Mouse (Mus musculus): Measurements from ENCODE around the gene Pax5. TPM values are rescaled to one million over a fixed set of nuclear protein-coding genes. Genes with fewer than 3 reads are reported as not detected.

Pax5 gene
- polyA plus RNA-seq, 1 experiment from 2014 or later, result 0.34 TPM

- Histone ChIP-seq H3K9ac (ENCODE audit: low read length) (no peak overlapping the region), H3K9me3 (replicated peaks; ENCODE audit: control insufficient read depth, low read length) (no peaks in the 10 kb centered on the region), H3K27me3 (ENCODE audit: control insufficient read depth, insufficient read depth, low read length) (no peaks in the 10 kb centered on the region), H3K4me3 (ENCODE audit: low read length) (no peak overlapping the region), H3K4me1 (ENCODE audit: control insufficient read depth, insufficient read depth, low read length) (peaks cover 29% of the 10 kb centered on the region), H3K4me2 (ENCODE audit: low read depth, low read length) (no peak overlapping the region), H3K27ac (ENCODE audit: low read length) (no peak overlapping the region), H3K36me3 (ENCODE audit: control insufficient read depth, insufficient read depth) (no peaks in the 10 kb centered on the region)
- 62% methylated on average over 8 of the region's 8 CpGs for WGBS
- ATAC-seq (replicated peaks; ENCODE audit: extremely low read depth, insufficient read depth, low FRiP score), result no peak; the same call in 1 of the 2 replicates
Observed at GRCm38 (mm10) chr4:44601370-44601769, 108.9 kb downstream of the Pax5 start.

- Histone ChIP-seq H3K4me1 (ENCODE audit: control insufficient read depth, insufficient read depth, low read length) (peaks cover 29% of the 10 kb centered on the region), H3K4me2 (ENCODE audit: low read depth, low read length) (no peak overlapping the region), H3K4me3 (ENCODE audit: low read length) (no peak overlapping the region), H3K9me3 (replicated peaks; ENCODE audit: control insufficient read depth, low read length) (no peaks in the 10 kb centered on the region), H3K9ac (ENCODE audit: low read length) (no peak overlapping the region), H3K36me3 (ENCODE audit: control insufficient read depth, insufficient read depth) (no peaks in the 10 kb centered on the region), H3K27me3 (ENCODE audit: control insufficient read depth, insufficient read depth, low read length) (no peaks in the 10 kb centered on the region), H3K27ac (ENCODE audit: low read length) (no peak overlapping the region)
- WGBS, result 32% methylated on average over 5 of the region's 5 CpGs
- ATAC-seq (replicated peaks; ENCODE audit: extremely low read depth, insufficient read depth, low FRiP score), result no peak
Observed at GRCm38 (mm10) chr4:44600875-44601274, 109.4 kb downstream of the Pax5 start.

- ATAC-seq (replicated peaks; ENCODE audit: extremely low read depth, insufficient read depth, low FRiP score), result peak; percentile 28; the same call in 1 of the 2 replicates
- H3K9me3 ChIP-seq (replicated peaks; ENCODE audit: control insufficient read depth, low read length), result no peaks in the 10 kb centered on the region
- 60% methylated on average over 9 of the region's 9 CpGs for WGBS
- H3K27ac ChIP-seq (ENCODE audit: low read length), result no peak overlapping the region
- H3K27me3 ChIP-seq (ENCODE audit: control insufficient read depth, insufficient read depth, low read length), result no peaks in the 10 kb centered on the region
- H3K4me3 ChIP-seq (ENCODE audit: low read length), result no peak overlapping the region
- peaks cover 24% of the 10 kb centered on the region for H3K4me1 ChIP-seq (ENCODE audit: control insufficient read depth, insufficient read depth, low read length)
- no peak overlapping the region for H3K4me2 ChIP-seq (ENCODE audit: low read depth, low read length)
- no peak overlapping the region for H3K9ac ChIP-seq (ENCODE audit: low read length)
- no peaks in the 10 kb centered on the region for H3K36me3 ChIP-seq (ENCODE audit: control insufficient read depth, insufficient read depth)
Observed at GRCm38 (mm10) chr4:44597965-44598364, 112.3 kb downstream of the Pax5 start.

GRCm38 (mm10) chr4:44593091-44593490 lies 117.2 kb downstream of the Pax5 start:
- no peak for ATAC-seq (replicated peaks; ENCODE audit: extremely low read depth, insufficient read depth, low FRiP score)
- peaks cover 4% of the 10 kb centered on the region for H3K4me1 ChIP-seq (ENCODE audit: control insufficient read depth, insufficient read depth, low read length)
- no peak overlapping the region for H3K4me3 ChIP-seq (ENCODE audit: low read length)
- H3K9ac ChIP-seq (ENCODE audit: low read length), result no peak overlapping the region
- no peak overlapping the region for H3K4me2 ChIP-seq (ENCODE audit: low read depth, low read length)
- no peak overlapping the region for H3K27ac ChIP-seq (ENCODE audit: low read length)
- WGBS, result 81% methylated on average over 2 of the region's 2 CpGs
- no peaks in the 10 kb centered on the region for H3K9me3 ChIP-seq (replicated peaks; ENCODE audit: control insufficient read depth, low read length)
- no peaks in the 10 kb centered on the region for H3K36me3 ChIP-seq (ENCODE audit: control insufficient read depth, insufficient read depth)
- H3K27me3 ChIP-seq (ENCODE audit: control insufficient read depth, insufficient read depth, low read length), result 0 out of 2 replicates have a peak, but pooled peaks cover 2% of the 10 kb centered on the region

GRCm38 (mm10) chr4:44582687-44583086 lies 127.6 kb downstream of the Pax5 start:
- H3K27ac ChIP-seq (ENCODE audit: low read length), result no peak overlapping the region
- no peaks in the 10 kb centered on the region for H3K4me1 ChIP-seq (ENCODE audit: control insufficient read depth, insufficient read depth, low read length)
- no peaks in the 10 kb centered on the region for H3K36me3 ChIP-seq (ENCODE audit: control insufficient read depth, insufficient read depth)
- H3K9me3 ChIP-seq (replicated peaks; ENCODE audit: control insufficient read depth, low read length), result no peaks in the 10 kb centered on the region
- no peak overlapping the region for H3K4me3 ChIP-seq (ENCODE audit: low read length)
- H3K27me3 ChIP-seq (ENCODE audit: control insufficient read depth, insufficient read depth, low read length), result no peaks in the 10 kb centered on the region; the same call in 1 of the 2 replicates
- no peak for ATAC-seq (replicated peaks; ENCODE audit: extremely low read depth, insufficient read depth, low FRiP score)
- 31% methylated on average over 4 of the region's 4 CpGs for WGBS
- no peak overlapping the region for H3K4me2 ChIP-seq (ENCODE audit: low read depth, low read length)
- H3K9ac ChIP-seq (ENCODE audit: low read length), result no peak overlapping the region

GRCm38 (mm10) chr4:44578591-44578990 lies 131.7 kb downstream of the Pax5 start:
- 45% methylated on average over 5 of the region's 5 CpGs for WGBS
- Histone ChIP-seq H3K9me3 (replicated peaks; ENCODE audit: control insufficient read depth, low read length) (no peaks in the 10 kb centered on the region), H3K4me2 (ENCODE audit: low read depth, low read length) (no peak overlapping the region), H3K36me3 (ENCODE audit: control insufficient read depth, insufficient read depth) (no peaks in the 10 kb centered on the region), H3K27ac (ENCODE audit: low read length) (no peak overlapping the region), H3K4me1 (ENCODE audit: control insufficient read depth, insufficient read depth, low read length) (no peaks in the 10 kb centered on the region), H3K27me3 (ENCODE audit: control insufficient read depth, insufficient read depth, low read length) (0 out of 2 replicates have a peak, but pooled peaks cover 4% of the 10 kb centered on the region), H3K9ac (ENCODE audit: low read length) (no peak overlapping the region), H3K4me3 (ENCODE audit: low read length) (no peak overlapping the region)
- no peak for ATAC-seq (replicated peaks; ENCODE audit: extremely low read depth, insufficient read depth, low FRiP score)

- Histone ChIP-seq H3K36me3 (ENCODE audit: control insufficient read depth, insufficient read depth) (no peaks in the 10 kb centered on the region), H3K9ac (ENCODE audit: low read length) (no peak overlapping the region), H3K9me3 (replicated peaks; ENCODE audit: control insufficient read depth, low read length) (no peaks in the 10 kb centered on the region), H3K4me3 (ENCODE audit: low read length) (no peak overlapping the region), H3K4me2 (ENCODE audit: low read depth, low read length) (no peak overlapping the region), H3K27ac (ENCODE audit: low read length) (no peak overlapping the region), H3K27me3 (ENCODE audit: control insufficient read depth, insufficient read depth, low read length) (peaks cover 4% of the 10 kb centered on the region; the same call in 1 of the 2 replicates), H3K4me1 (ENCODE audit: control insufficient read depth, insufficient read depth, low read length) (no peaks in the 10 kb centered on the region)
- 42% methylated on average over 5 of the region's 5 CpGs for WGBS
- ATAC-seq (replicated peaks; ENCODE audit: extremely low read depth, insufficient read depth, low FRiP score), result no peak
Observed at GRCm38 (mm10) chr4:44577293-44577692, 133.0 kb downstream of the Pax5 start.

- ATAC-seq (replicated peaks; ENCODE audit: extremely low read depth, insufficient read depth, low FRiP score), result no peak
- Histone ChIP-seq H3K27me3 (ENCODE audit: control insufficient read depth, insufficient read depth, low read length) (peaks cover 4% of the 10 kb centered on the region; the same call in 1 of the 2 replicates), H3K4me3 (ENCODE audit: low read length) (no peak overlapping the region), H3K4me2 (ENCODE audit: low read depth, low read length) (no peak overlapping the region), H3K9me3 (replicated peaks; ENCODE audit: control insufficient read depth, low read length) (no peaks in the 10 kb centered on the region), H3K9ac (ENCODE audit: low read length) (no peak overlapping the region), H3K4me1 (ENCODE audit: control insufficient read depth, insufficient read depth, low read length) (no peaks in the 10 kb centered on the region), H3K27ac (ENCODE audit: low read length) (no peak overlapping the region), H3K36me3 (ENCODE audit: control insufficient read depth, insufficient read depth) (no peaks in the 10 kb centered on the region)
- 43% methylated on average over 5 of the region's 5 CpGs for WGBS
Observed at GRCm38 (mm10) chr4:44576786-44577185, 133.5 kb downstream of the Pax5 start.

GRCm38 (mm10) chr4:44573017-44573416 lies 137.3 kb downstream of the Pax5 start:
- H3K4me2 ChIP-seq (ENCODE audit: low read depth, low read length), result no peak overlapping the region
- ATAC-seq (replicated peaks; ENCODE audit: extremely low read depth, insufficient read depth, low FRiP score), result no peak
- no peak overlapping the region for H3K9ac ChIP-seq (ENCODE audit: low read length)
- H3K27me3 ChIP-seq (ENCODE audit: control insufficient read depth, insufficient read depth, low read length), result peaks cover 4% of the 10 kb centered on the region; the same call in 1 of the 2 replicates
- H3K36me3 ChIP-seq (ENCODE audit: control insufficient read depth, insufficient read depth), result no peaks in the 10 kb centered on the region
- 76% methylated on average over 5 of the region's 5 CpGs for WGBS
- no peaks in the 10 kb centered on the region for H3K9me3 ChIP-seq (replicated peaks; ENCODE audit: control insufficient read depth, low read length)
- no peak overlapping the region for H3K27ac ChIP-seq (ENCODE audit: low read length)
- H3K4me3 ChIP-seq (ENCODE audit: low read length), result no peak overlapping the region
- no peaks in the 10 kb centered on the region for H3K4me1 ChIP-seq (ENCODE audit: control insufficient read depth, insufficient read depth, low read length)
